Mouse (Mus musculus): ENCODE results near the gene Tcaf2. TPM values are rescaled to one million over a fixed set of nuclear protein-coding genes. Genes with fewer than 3 reads are reported as not detected.

Tcaf2 gene
- total and polyA plus RNA-seq, 2 experiments from 2014 or later: 1.2 to 2.0 TPM

DNA sequence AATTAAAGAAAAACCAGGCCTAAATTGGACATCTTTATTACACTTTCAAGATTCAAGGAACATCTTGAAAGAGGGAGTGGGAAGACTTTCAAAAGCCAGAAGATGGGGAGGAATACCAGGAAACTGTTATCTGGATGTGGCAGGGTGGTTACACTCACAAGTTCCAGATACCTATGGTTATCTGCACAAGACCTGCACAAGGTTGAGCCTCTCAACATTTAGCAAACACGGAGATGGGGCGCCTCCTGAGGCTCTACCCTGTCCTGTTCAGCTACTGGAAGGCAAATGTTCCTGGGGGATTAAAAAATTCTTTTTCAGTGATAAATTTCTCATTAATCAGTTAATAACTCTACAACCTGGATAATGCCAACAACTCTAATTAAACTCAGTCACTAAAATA, 67.6 kb downstream of the Tcaf2 start:
- H3K4me2 ChIP-seq (ENCODE audit: low read depth): no peak overlapping the region
- H3K27me3 ChIP-seq (ENCODE audit: insufficient read depth, low read length): no peaks in the 10 kb centered on the region
- H3K4me1 ChIP-seq (ENCODE audit: insufficient read depth): no peaks in the 10 kb centered on the region
- ATAC-seq: no peak
- H3K36me3 ChIP-seq (ENCODE audit: insufficient read depth): no peaks in the 10 kb centered on the region
- 98% methylated on average over 2 of the region's 2 CpGs for WGBS
- no peak overlapping the region for H3K9ac ChIP-seq
- H3K27ac ChIP-seq (ENCODE audit: low read depth, low read length): no peak overlapping the region
- H3K9me3 ChIP-seq (ENCODE audit: low read length): no peaks in the 10 kb centered on the region
- no peak for TF ChIP-seq CTCF (IDR thresholded peaks at IDR 0.05; ENCODE audit: low read depth)
- no peak for DNase-seq
- H3K4me3 ChIP-seq (ENCODE audit: low read depth, low read length): no peak overlapping the region

Other genes with a start within 250 kb of the Tcaf2 start
- not detected in 2 replicates for gene Tas2r143, start 245.0 kb downstream of the Tcaf2 start, total RNA-seq (2014; rRNA removed)
- gene Tas2r143, start 245.0 kb downstream of the Tcaf2 start, polyA plus RNA-seq (2015; fragmentation: Nextera tagmentation; extraction: Ambion mirVana): not detected in 2 replicates
- 0.77 TPM in 1 of 2 replicates, not detected in the other for gene Tas2r135, start 239.8 kb downstream of the Tcaf2 start, total RNA-seq (2014; rRNA removed)
- not detected in 2 replicates for gene Tas2r135, start 239.8 kb downstream of the Tcaf2 start, polyA plus RNA-seq (2015; fragmentation: Nextera tagmentation; extraction: Ambion mirVana)
- gene Tas2r126, start 210.7 kb downstream of the Tcaf2 start, total RNA-seq (2014; rRNA removed): not detected in 2 replicates
- not detected in 2 replicates for gene Tas2r126, start 210.7 kb downstream of the Tcaf2 start, polyA plus RNA-seq (2015; fragmentation: Nextera tagmentation; extraction: Ambion mirVana)
- not detected in 2 replicates for gene Olfr458, start 180.1 kb downstream of the Tcaf2 start, total RNA-seq (2014; rRNA removed)
- not detected in 2 replicates for gene Olfr458, start 180.1 kb downstream of the Tcaf2 start, polyA plus RNA-seq (2015; fragmentation: Nextera tagmentation; extraction: Ambion mirVana)
- gene Olfr457, start 168.9 kb downstream of the Tcaf2 start, total RNA-seq (2014; rRNA removed): not detected in 2 replicates
- not detected in 2 replicates for gene Olfr457, start 168.9 kb downstream of the Tcaf2 start, polyA plus RNA-seq (2015; fragmentation: Nextera tagmentation; extraction: Ambion mirVana)
- 0.15 TPM in 1 of 2 replicates, not detected in the other for gene Olfr456, start 158.0 kb downstream of the Tcaf2 start, total RNA-seq (2014; rRNA removed)
- gene Olfr456, start 158.0 kb downstream of the Tcaf2 start, polyA plus RNA-seq (2015; fragmentation: Nextera tagmentation; extraction: Ambion mirVana): not detected in 2 replicates
- gene Olfr455, start 97.7 kb downstream of the Tcaf2 start, total RNA-seq (2014; rRNA removed): not detected in 2 replicates
- not detected in 2 replicates for gene Olfr455, start 97.7 kb downstream of the Tcaf2 start, polyA plus RNA-seq (2015; fragmentation: Nextera tagmentation; extraction: Ambion mirVana)
- not detected in 2 replicates for gene Tcaf3, start 47.6 kb downstream of the Tcaf2 start, total RNA-seq (2014; rRNA removed)
- not detected in 2 replicates for gene Tcaf3, start 47.6 kb downstream of the Tcaf2 start, polyA plus RNA-seq (2015; fragmentation: Nextera tagmentation; extraction: Ambion mirVana)
- 242 and 286 TPM in 2 replicates for gene Tcaf1, start 64.8 kb upstream of the Tcaf2 start, total RNA-seq (2014; rRNA removed)
- gene Tcaf1, start 64.8 kb upstream of the Tcaf2 start, polyA plus RNA-seq (2015; fragmentation: Nextera tagmentation; extraction: Ambion mirVana): 147 and 183 TPM in 2 replicates
- gene Olfr453, start 94.1 kb upstream of the Tcaf2 start, total RNA-seq (2014; rRNA removed): not detected in 2 replicates
- gene Olfr453, start 94.1 kb upstream of the Tcaf2 start, polyA plus RNA-seq (2015; fragmentation: Nextera tagmentation; extraction: Ambion mirVana): not detected in 2 replicates
- not detected in 2 replicates for gene Olfr38, start 111.2 kb upstream of the Tcaf2 start, total RNA-seq (2014; rRNA removed)
- not detected in 2 replicates for gene Olfr38, start 111.2 kb upstream of the Tcaf2 start, polyA plus RNA-seq (2015; fragmentation: Nextera tagmentation; extraction: Ambion mirVana)
- gene Olfr452, start 139.8 kb upstream of the Tcaf2 start, total RNA-seq (2014; rRNA removed): not detected in 2 replicates
- not detected in 2 replicates for gene Olfr452, start 139.8 kb upstream of the Tcaf2 start, polyA plus RNA-seq (2015; fragmentation: Nextera tagmentation; extraction: Ambion mirVana)
- gene Olfr450, start 166.7 kb upstream of the Tcaf2 start, total RNA-seq (2014; rRNA removed): not detected in 2 replicates
- not detected in 2 replicates for gene Olfr450, start 166.7 kb upstream of the Tcaf2 start, polyA plus RNA-seq (2015; fragmentation: Nextera tagmentation; extraction: Ambion mirVana)
- gene Olfr449, start 189.1 kb upstream of the Tcaf2 start, total RNA-seq (2014; rRNA removed): not detected in 2 replicates
- gene Olfr449, start 189.1 kb upstream of the Tcaf2 start, polyA plus RNA-seq (2015; fragmentation: Nextera tagmentation; extraction: Ambion mirVana): not detected in 2 replicates
- gene Olfr448, start 245.2 kb upstream of the Tcaf2 start, total RNA-seq (2014; rRNA removed): not detected in 2 replicates
- not detected in 2 replicates for gene Olfr448, start 245.2 kb upstream of the Tcaf2 start, polyA plus RNA-seq (2015; fragmentation: Nextera tagmentation; extraction: Ambion mirVana)

All from forebrain, postnatal 0 days (tissue).